Mouse (Mus musculus): ENCODE data around the gene Irf6.
A peak's percentile ranks its signal among the peaks of the same experiment; 100 is the strongest.

The Irf6 gene

DNA sequence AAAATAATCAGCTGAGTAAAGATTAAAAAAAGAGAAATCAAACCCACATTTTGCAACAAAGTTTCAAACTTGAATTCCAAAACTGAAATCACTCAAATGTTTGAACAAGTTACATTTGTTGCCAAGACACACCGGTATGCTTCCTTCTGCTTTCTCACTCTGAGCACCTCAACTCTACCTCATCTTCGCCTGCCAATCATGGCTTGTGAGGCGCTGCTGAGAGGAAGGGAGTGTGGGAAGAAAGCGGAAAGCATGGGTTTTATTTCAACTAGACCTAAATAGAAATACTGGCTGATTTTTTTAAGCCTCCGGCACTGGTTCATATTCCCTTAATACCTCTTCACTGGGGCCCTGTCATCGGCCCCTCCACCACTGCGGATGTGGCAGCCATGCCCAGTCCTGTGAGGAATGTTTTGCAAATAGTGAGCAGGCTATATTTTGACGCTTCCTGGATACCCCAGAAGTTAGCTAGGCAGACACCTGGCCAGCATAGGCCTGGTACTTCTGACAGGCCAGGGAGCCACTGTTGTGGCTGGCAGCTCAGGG is 10.3 kb upstream of the Irf6 start:
- TF ChIP-seq POU5F1 (IDR thresholded peaks at IDR 0.05; ENCODE audit: borderline replicate concordance, low read length) (no peak), NANOG (IDR thresholded peaks at IDR 0.05; ENCODE audit: borderline replicate concordance, low read length) (no peak), CTCF (conservative IDR thresholded peaks at IDR 0.05; ENCODE audit: low read length) (no peak)
- Histone ChIP-seq H3K4me1 (replicated peaks; ENCODE audit: low read depth, low read length) (peaks cover 5% of the 10 kb centered on the region; the same call in 1 of the 2 replicates), H3K27me3 (ENCODE audit: insufficient read depth, low read length) (peaks cover 23% of the 10 kb centered on the region), H3K4me3 (replicated peaks; ENCODE audit: low read length) (no peak overlapping the region), H3K36me3 (ENCODE audit: insufficient read depth, low read length) (no peaks in the 10 kb centered on the region), H3K9me3 (ENCODE audit: low read length) (no peaks in the 10 kb centered on the region)

DNA sequence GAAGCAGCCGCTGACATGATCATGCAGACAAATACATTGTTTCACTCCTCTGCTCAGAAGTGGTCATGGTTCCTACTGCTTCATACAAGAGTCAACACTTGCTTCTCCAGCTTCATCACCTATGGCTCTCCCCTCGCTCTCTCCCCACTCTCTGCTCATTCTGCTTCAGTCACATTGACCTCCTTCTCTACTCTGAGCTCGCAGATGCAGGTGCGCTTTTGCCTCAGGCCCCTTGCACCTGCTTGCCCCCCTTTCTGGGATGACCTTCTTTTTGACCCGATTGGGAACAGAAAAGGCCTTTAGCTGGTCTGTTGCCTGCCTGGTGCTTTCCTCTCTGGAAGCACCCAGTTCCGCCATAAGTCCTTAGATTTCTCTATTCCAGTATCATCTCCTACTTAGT is 8.4 kb upstream of the Irf6 start:
- H3K4me3 ChIP-seq (replicated peaks; ENCODE audit: low read length), result no peak overlapping the region
- no peaks in the 10 kb centered on the region for H3K36me3 ChIP-seq (ENCODE audit: insufficient read depth, low read length)
- H3K27me3 ChIP-seq (ENCODE audit: insufficient read depth, low read length), result peaks cover 29% of the 10 kb centered on the region
- no peak for TF ChIP-seq POU5F1 (IDR thresholded peaks at IDR 0.05; ENCODE audit: borderline replicate concordance, low read length)
- TF ChIP-seq CTCF (conservative IDR thresholded peaks at IDR 0.05; ENCODE audit: low read length), result no peak
- TF ChIP-seq NANOG (IDR thresholded peaks at IDR 0.05; ENCODE audit: borderline replicate concordance, low read length), result no peak
- H3K4me1 ChIP-seq (replicated peaks; ENCODE audit: low read depth, low read length), result peaks cover 5% of the 10 kb centered on the region; the same call in 1 of the 2 replicates
- no peaks in the 10 kb centered on the region for H3K9me3 ChIP-seq (ENCODE audit: low read length)

DNA sequence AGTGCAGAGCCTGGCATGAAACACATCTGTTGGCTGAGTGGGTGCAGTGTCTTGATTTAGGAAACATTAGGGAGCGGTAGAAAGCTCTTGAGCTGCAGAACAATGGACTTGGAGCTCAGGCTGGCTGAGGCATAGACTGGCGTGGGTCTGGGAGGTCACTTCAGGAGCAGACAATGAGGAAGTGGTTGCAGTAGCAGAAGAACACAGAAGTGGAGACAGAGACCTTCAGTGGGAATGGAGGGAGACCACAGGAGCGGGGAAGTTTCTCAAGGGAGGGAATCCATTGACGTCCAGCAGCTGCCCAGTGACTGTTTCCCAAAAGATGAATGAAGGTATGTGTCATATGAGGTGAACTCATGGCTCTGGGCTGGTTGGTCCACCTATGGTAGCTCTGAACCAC is 7.8 kb upstream of the Irf6 start:
- TF ChIP-seq POU5F1 (IDR thresholded peaks at IDR 0.05; ENCODE audit: borderline replicate concordance, low read length) (no peak), NANOG (IDR thresholded peaks at IDR 0.05; ENCODE audit: borderline replicate concordance, low read length) (no peak), CTCF (conservative IDR thresholded peaks at IDR 0.05; ENCODE audit: low read length) (no peak)

DNA sequence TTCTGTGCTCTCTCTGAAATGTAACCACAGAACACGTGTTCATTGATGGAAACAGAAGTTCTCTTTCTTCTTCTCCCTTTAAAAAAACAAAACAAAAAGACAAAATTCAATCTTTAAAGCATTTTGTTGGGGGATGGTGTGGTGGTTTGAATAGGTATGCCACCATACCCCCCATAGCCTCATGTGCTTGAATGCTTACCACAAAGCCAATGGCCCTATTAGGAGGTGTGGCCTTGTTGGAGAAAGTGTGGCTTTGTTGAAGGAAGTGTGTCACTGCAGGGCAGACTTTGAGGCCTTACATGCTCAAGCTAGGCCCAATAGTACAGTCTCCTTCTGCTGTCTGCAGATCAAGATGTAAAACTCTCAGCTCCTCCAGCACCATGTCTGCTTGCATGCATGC is 6.5 kb upstream of the Irf6 start:
- H3K9me3 ChIP-seq (ENCODE audit: low read length), result no peaks in the 10 kb centered on the region
- no peak overlapping the region for H3K4me3 ChIP-seq (replicated peaks; ENCODE audit: low read length)
- no peaks in the 10 kb centered on the region for H3K4me1 ChIP-seq (replicated peaks; ENCODE audit: low read depth, low read length)
- no peak for TF ChIP-seq CTCF (conservative IDR thresholded peaks at IDR 0.05; ENCODE audit: low read length)
- no peak for TF ChIP-seq NANOG (IDR thresholded peaks at IDR 0.05; ENCODE audit: borderline replicate concordance, low read length)
- no peak for TF ChIP-seq POU5F1 (IDR thresholded peaks at IDR 0.05; ENCODE audit: borderline replicate concordance, low read length)
- peaks cover 41% of the 10 kb centered on the region for H3K27me3 ChIP-seq (ENCODE audit: insufficient read depth, low read length)
- H3K36me3 ChIP-seq (ENCODE audit: insufficient read depth, low read length), result no peaks in the 10 kb centered on the region

More for the DNA sequence above, 7.8 kb upstream of the Irf6 start:
- Histone ChIP-seq H3K4me3 (replicated peaks; ENCODE audit: low read length) (no peak overlapping the region), H3K4me1 (replicated peaks; ENCODE audit: low read depth, low read length) (peaks cover 5% of the 10 kb centered on the region; the same call in 1 of the 2 replicates), H3K9me3 (ENCODE audit: low read length) (no peaks in the 10 kb centered on the region), H3K27me3 (ENCODE audit: insufficient read depth, low read length) (peaks cover 29% of the 10 kb centered on the region), H3K36me3 (ENCODE audit: insufficient read depth, low read length) (no peaks in the 10 kb centered on the region)

DNA sequence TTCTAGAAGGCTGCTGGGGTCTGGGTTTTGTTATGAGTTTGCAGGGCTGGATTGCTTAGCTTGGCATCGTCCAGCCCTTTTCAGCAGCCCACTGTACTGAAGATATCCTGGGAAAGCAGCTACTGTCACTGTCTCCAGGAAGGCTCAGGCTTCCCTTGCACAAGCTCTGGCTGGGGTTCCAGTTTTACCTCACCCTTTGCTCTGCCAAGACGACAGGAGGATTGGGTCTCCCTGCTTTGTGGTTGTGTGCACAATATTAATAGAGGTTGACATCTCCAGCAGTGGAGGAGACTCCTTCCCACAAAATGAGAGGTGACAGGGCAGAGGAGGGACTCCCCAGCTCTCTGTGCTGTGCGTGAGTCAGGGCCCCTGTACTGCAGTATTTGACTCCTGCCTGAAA is 3.7 kb upstream of the Irf6 start:
- Histone ChIP-seq H3K9me3 (ENCODE audit: low read length) (no peaks in the 10 kb centered on the region), H3K4me3 (replicated peaks; ENCODE audit: low read length) (no peak overlapping the region), H3K36me3 (ENCODE audit: insufficient read depth, low read length) (no peaks in the 10 kb centered on the region), H3K4me1 (replicated peaks; ENCODE audit: low read depth, low read length) (peaks cover 20% of the 10 kb centered on the region), H3K27me3 (ENCODE audit: insufficient read depth, low read length) (peaks cover 69% of the 10 kb centered on the region)
- no peak for TF ChIP-seq POU5F1 (IDR thresholded peaks at IDR 0.05; ENCODE audit: borderline replicate concordance, low read length)
- TF ChIP-seq CTCF (conservative IDR thresholded peaks at IDR 0.05; ENCODE audit: low read length), result no peak
- TF ChIP-seq NANOG (IDR thresholded peaks at IDR 0.05; ENCODE audit: borderline replicate concordance, low read length), result no peak

DNA sequence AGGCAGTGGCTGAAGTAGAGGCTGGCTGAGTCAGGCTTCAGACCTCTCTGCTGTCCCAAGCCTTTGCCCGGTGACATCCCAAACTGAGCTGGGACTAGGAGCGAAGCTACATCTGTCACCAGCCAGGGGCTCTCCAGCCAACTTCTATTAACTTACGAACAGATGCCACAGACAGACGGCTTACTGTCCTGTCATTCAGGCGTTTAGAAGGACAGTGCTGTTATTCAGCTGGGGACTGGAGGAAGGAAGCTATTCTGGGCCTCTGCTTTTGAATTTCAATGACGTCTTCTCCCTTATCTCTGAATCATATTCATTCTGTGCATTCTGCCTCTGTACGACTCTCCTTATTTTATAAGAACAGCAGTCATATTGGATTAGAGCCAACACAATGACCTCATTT is 1.8 kb upstream of the Irf6 start:
- H3K4me3 ChIP-seq (replicated peaks; ENCODE audit: low read length), result no peak overlapping the region
- no peaks in the 10 kb centered on the region for H3K36me3 ChIP-seq (ENCODE audit: insufficient read depth, low read length)
- TF ChIP-seq POU5F1 (IDR thresholded peaks at IDR 0.05; ENCODE audit: borderline replicate concordance, low read length), result no peak
- no peak for TF ChIP-seq CTCF (conservative IDR thresholded peaks at IDR 0.05; ENCODE audit: low read length)
- TF ChIP-seq NANOG (IDR thresholded peaks at IDR 0.05; ENCODE audit: borderline replicate concordance, low read length), result no peak
- peaks cover 20% of the 10 kb centered on the region for H3K4me1 ChIP-seq (replicated peaks; ENCODE audit: low read depth, low read length)
- peaks cover 75% of the 10 kb centered on the region for H3K27me3 ChIP-seq (ENCODE audit: insufficient read depth, low read length)
- H3K9me3 ChIP-seq (ENCODE audit: low read length), result no peaks in the 10 kb centered on the region

DNA sequence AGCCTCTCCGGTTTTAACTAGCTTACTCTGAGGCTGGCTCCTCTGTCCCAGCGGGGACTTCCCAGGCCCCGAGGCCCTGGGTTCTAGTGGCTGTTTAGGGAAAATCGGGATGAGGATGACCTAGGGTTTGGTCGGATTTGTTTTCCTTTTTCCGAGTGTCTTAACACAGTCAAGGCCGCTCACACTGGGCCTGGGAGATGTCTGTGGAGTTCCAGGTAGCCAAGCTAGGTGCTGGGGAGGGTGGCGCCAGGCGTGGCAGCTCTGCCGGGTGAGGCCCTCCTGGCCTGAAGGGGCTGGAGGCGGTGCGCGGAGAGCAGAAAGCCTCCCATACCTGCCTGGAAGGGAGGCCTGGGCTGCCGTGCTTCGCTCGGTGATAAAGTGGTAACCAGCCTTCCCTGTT is 650 bp downstream of the Irf6 start:
- Histone ChIP-seq H3K36me3 (ENCODE audit: insufficient read depth, low read length) (no peaks in the 10 kb centered on the region), H3K9me3 (ENCODE audit: low read length) (no peaks in the 10 kb centered on the region), H3K27me3 (ENCODE audit: insufficient read depth, low read length) (peaks cover 70% of the 10 kb centered on the region), H3K4me1 (replicated peaks; ENCODE audit: low read depth, low read length) (peaks cover 29% of the 10 kb centered on the region), H3K4me3 (replicated peaks; ENCODE audit: low read length) (peak overlapping the region; percentile 86)
- TF ChIP-seq POU5F1 (IDR thresholded peaks at IDR 0.05; ENCODE audit: borderline replicate concordance, low read length), result no peak
- TF ChIP-seq NANOG (IDR thresholded peaks at IDR 0.05; ENCODE audit: borderline replicate concordance, low read length), result no peak
- no peak for TF ChIP-seq CTCF (conservative IDR thresholded peaks at IDR 0.05; ENCODE audit: low read length)

DNA sequence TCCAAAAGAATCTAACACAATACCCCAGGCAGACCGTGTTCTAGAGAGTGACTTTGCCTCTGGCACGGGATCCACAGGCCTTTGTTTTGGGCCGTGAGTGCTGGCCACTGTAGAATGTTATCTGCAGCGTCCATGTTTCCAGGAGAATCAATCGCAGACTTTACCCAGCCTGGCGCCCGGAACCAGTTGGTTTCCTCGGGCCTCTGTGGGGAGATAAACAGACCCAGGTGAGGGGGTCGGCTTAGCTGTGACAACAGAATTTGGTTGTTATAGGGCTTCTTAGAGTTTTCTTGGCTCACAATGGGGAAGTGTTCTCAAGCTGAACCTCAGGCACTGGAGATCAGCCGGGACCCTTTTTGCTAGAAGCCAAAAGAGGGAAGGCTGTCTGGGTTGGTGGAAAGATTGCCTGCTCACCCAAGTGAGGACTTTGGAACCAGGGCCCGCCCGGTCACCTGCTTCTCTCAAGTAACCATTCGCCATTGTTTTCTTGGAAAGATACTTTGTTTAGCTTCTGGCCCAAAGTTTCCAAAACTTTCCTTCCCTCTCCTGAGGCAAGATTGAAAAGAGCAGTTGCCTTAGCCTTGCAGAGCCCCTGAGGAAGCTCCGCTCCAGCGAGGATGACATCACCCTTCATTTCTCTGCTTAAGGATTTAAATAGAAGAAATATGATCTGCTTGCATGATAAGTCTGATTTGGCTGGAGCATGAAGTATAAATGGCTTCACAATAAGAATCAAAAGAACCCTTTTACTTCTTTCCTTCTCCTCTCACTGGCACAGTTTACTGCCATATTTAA is 3.6 kb downstream of the Irf6 start:
- H3K27me3 ChIP-seq (ENCODE audit: insufficient read depth, low read length), result peaks cover 56% of the 10 kb centered on the region
- TF ChIP-seq POU5F1 (IDR thresholded peaks at IDR 0.05; ENCODE audit: borderline replicate concordance, low read length) (no peak), NANOG (IDR thresholded peaks at IDR 0.05; ENCODE audit: borderline replicate concordance, low read length) (no peak), CTCF (conservative IDR thresholded peaks at IDR 0.05; ENCODE audit: low read length) (no peak)
- H3K36me3 ChIP-seq (ENCODE audit: insufficient read depth, low read length), result no peaks in the 10 kb centered on the region
- no peaks in the 10 kb centered on the region for H3K9me3 ChIP-seq (ENCODE audit: low read length)
- no peak overlapping the region for H3K4me3 ChIP-seq (replicated peaks; ENCODE audit: low read length)
- H3K4me1 ChIP-seq (replicated peaks; ENCODE audit: low read depth, low read length), result peaks cover 46% of the 10 kb centered on the region

Measured in E14TG2a.4 (cell line).